Mouse (Mus musculus) T-helper 1 cell (primary cell): ENCODE results near the gene Irx1.

Source experiments
- in situ Hi-C: fragments of 300-600 bp; cut with MboI, MseI; formaldehyde crosslinking; loops from one replicate; pipeline ENCODE4 v1.15.1; 2025; ENCODE audit warnings: high pct_unique_total_duplicates

The Irx1 gene

DNA sequence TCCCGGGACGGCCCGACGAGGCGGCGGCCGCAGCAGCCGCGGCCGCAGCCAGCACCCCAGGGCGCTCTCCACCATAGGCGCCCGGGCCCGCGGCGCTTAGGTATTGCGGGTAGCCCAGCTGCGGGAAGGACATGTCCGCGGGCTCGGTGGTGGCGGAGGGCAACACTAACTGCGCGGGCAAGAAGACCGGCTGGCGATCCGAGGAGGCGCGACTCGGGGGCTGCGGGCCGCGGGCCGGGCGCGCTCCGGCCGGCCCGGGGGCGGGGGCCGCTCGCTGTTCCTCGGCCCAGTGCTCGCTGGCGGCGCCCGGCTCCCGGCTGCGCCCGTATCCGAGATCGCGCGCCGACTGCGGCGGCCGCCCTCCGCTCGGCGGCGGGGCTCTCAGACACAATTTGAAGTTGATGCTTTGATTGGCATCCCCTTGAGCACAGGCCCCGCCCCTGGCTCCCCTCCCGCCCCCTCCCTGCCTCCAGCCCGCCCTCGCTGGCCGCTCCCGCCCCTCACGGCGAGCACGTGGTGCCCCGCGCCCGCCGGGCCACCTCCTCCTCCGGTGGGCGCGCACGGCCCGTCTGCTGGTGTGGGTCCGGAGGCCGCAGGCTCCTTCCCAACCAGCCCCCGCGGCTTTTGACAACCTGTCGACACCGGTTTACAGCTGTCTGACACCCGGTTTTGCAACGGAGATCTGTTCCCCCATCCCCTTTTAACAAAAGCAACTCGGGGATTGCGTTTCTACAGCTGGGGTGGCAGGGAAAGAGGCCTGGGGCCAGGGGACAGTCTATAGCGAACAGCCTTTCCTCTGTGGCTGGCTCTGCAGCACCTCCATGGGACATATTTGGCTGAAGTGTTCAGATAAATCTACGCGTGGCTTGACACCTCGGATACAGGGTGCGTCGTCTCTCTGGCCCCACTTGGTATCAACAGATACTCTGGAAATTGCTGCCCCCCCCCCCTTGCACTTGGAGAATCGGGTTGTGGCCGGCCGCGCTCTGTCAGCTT is at the start of gene Irx1:
TSS of gene Irx1 (minus strand) at position 368 of the 996 bp plus-strand sequence.
- in situ Hi-C loops: loop anchor here (25.0 kb wide), 1 partner anchor 1299 kb away; the partner anchor contains the start of gene Irx4

DNA sequence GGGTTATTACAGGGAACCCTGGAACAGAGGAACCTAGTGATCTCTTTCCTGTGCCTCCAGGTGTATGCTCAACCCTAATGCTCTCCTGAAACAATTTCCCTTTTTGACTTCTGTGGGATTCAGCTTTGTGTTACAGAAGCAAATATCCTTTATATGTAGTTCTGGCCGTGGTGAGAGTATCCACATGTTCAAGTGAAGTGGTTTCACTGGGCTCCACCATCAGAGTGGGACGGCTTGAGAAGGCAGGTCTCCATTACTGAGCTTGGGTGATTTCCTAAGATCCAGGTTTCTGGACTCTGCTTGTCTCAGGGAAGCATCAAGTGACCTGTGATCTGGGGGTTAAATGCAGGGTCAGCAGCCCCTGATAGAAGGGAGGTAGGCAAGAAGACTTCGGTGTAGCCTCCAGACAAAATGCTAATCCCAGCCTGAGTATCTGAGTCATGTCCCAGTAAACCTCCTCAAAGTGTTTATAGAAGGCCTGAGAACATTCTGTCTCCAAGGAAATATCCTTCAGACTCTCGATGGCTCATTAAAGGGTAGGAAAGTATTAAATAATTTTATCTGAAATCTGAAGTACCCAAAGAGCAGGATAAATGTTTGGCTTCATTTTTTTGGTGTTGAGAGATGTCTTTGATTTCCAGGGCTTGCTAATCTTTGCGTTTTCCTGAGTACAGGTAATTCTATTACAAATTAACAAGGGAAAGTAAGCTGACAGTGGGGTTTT is 16.6 kb upstream of the Irx1 start:
- in situ Hi-C loops: no loop called here

DNA sequence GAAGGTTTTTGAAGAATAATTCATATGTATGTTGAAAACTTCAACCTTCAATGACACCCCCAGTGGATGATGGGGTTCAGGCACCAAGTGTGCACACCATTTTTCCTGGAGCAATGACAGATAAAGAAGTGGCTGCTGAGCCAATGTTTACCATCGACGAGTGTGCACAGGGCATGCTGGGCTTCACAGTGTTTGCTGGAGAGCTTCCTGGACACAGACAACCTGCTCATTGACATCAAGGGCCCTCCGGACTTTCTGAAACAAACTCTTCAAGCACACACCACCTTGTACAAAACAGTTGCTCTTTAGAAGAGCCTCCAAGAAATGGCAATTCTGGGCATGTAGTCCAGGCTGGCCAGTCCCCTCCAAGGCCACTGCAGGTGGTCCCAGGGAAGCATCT is 12.2 kb upstream of the Irx1 start:
- in situ Hi-C loops: no loop called here

DNA sequence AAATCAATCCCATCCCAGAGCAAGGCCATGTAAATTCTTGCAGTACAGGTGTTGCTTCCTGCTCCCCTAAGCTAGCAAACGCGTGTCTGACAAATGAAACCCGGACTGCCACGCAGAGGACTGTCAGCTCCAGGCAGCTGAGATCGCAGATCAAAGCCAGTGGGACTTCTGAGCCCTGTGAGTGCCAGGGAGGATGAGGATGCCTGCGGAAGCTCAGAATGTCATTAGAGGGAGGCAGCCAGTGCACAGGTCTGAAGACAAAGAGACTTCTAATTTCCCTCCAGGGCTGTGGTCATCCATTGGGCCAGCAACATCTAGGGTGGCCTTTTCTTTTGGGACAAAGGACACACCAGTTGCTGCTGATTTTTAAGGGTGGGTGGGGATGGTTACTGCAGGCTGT is 4.8 kb upstream of the Irx1 start:
- in situ Hi-C loops: loop anchor here (5.0 to 25.0 kb wide), 2 partner anchors 954 to 1294 kb away; partner anchors contain the start of gene Irx4

DNA sequence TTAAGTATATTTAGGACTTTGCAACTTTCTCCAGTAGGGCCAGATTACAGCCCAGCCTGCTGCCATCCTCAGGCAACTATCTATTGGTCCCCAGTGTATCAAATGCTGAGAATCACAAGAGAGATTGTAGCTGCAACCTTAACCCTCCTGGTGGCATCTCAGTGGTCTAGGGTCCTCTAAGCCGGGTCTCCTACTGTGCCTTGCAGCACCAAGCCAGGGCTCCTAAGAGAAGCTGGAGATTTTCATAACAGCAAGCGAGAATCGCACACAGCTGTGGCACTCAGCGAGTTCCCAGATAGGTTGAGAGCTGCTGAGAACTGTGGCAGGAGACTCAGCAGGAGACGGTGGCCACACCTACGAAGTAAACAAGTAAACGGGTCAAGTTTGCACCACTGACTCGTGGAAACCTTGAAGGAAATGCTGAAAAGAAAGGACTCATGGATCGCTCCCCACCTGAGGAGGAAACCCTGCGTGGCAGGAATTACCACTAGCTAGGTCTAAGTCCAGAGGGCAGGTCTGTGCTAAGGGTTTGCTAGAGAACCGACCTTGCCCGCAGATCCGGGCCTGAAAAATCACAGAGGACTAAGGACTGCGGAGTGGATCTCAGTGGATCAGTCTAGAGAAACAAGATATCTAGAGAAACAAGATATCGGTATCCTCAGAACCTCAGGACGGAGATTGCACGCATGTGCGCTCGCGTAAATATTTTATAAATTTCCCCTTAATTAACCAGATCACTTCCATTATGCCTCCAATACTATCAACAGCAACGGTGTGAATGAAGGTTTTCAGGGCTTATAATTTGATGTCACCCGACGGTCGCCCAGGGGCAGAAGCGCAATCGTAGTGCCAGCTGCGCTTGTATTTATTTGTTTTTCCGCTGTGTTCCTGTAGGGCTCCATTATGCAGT is 4.1 kb upstream of the Irx1 start:
- in situ Hi-C loops: loop anchor here (5.0 to 25.0 kb wide), 2 partner anchors 955 to 1295 kb away; partner anchors contain the start of gene Irx4

DNA sequence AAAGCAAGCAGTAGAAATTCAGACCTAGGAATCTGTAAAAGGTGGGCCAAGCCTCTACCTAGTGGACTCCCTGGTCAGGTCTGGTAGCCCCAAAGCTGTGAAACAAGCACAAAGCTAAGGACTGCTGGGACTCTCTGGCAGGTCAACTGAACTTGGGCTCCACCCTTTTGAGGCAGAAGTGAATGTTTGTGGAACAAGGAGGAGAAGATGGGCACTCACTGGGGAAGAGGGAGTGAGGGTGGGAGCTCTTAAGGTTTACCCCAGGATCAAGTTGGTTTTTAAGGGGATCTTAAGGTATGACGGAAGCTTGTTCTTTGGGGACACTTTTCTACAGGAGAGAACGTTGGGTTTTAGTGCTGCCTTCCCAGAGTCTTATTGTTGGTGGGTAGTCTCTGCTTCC is 3.1 kb upstream of the Irx1 start:
- in situ Hi-C loops: loop anchor here (5.0 to 25.0 kb wide), 2 partner anchors 956 to 1296 kb away; partner anchors contain the start of gene Irx4

DNA sequence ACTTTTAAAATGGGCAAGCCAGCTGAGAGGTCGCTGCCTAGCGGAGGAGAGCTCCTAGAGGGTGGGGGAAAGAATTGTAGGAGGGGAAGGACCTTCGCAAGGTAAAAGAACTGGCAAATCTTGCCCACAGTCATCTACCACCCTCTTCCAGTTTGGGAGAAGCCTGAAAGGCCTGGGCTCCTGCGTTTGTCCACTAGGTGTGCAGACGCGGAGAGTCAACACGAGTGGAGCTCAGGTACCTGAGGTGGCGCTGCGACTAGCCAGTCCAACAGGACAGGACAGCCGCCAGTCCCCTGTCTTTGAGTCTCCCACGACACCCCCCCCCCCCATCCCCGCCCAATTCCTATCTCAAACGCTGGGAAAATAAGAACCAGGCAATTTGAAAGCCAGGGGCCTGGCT is 843 bp upstream of the Irx1 start:
- in situ Hi-C loops: loop anchor here (25.0 kb wide), 1 partner anchor 1298 kb away; the partner anchor contains the start of gene Irx4

DNA sequence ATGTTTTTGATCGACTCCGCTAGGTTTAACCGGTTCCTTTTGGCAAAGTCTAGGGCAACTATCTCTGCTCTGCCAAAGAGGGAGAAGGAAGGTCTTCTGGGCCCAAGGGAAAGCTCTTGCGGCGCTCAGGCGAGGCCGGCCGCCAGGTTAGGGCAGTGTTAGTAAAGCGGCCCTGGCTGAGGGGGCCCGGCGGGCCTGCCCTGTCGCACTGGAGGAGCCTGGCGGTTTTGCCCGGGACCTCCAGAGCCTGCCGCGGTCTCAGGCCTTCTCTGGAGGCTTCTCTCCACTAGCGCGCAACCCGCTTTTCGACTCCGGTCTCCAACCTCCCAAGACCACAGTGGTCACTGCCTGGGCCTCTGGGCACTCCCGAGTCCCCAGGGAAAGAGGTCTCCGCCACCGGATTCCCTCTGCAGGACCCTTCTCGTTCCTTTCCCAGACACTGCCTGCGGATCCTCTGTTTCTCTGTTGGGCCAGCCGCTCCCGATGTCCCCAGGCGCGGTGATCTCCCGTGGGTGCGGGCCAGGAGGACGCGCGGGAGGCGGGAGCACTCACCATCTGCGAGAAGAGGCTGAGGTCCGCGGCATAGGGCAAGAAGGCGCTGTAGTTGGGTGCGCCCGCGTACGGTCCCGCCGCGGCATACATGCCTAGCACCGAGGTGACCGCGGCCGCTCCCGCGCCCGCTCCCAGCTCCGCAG is 715 bp downstream of the Irx1 start:
- in situ Hi-C loops: loop anchor here (25.0 kb wide), 1 partner anchor 1299 kb away; the partner anchor contains the start of gene Irx4

DNA sequence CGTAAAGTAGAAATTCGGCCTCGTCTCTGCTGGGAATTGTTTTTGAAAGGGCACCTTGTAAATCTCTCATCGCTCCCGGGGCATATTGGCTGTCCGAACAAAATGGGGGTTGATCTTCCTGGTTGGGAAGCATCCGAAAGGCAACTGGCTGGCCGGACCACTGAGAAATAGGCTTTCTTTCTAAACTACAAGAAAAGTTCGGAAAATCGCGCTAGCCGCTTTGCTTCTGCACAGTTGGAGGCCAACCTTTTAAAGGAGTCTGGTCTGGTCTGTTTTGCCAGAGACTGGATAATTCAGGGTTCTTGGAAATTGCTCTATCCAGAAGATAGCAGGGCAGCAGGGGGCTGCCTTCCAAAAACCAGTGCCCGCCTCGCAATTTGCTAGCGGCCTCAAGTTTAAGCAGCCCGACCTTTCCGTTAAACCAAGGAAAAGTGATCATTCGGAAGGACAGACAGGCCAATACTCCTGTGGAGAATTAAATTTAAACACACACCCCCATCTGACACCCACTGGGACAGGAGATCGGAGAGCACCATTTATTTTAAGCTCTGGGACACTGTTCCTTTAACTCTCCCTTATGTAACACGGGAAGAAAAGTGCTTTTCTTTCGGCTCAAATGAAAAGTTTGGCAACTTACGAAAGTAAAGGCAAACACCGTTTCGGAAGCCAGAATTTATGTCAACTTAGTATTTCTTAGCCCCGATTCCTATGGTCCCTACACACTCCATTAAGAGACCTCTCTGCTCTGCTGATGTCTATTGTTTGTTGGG is 1.4 kb downstream of the Irx1 start:
- in situ Hi-C loops: loop anchor here (25.0 kb wide), 1 partner anchor 1300 kb away; the partner anchor contains the start of gene Irx4

DNA sequence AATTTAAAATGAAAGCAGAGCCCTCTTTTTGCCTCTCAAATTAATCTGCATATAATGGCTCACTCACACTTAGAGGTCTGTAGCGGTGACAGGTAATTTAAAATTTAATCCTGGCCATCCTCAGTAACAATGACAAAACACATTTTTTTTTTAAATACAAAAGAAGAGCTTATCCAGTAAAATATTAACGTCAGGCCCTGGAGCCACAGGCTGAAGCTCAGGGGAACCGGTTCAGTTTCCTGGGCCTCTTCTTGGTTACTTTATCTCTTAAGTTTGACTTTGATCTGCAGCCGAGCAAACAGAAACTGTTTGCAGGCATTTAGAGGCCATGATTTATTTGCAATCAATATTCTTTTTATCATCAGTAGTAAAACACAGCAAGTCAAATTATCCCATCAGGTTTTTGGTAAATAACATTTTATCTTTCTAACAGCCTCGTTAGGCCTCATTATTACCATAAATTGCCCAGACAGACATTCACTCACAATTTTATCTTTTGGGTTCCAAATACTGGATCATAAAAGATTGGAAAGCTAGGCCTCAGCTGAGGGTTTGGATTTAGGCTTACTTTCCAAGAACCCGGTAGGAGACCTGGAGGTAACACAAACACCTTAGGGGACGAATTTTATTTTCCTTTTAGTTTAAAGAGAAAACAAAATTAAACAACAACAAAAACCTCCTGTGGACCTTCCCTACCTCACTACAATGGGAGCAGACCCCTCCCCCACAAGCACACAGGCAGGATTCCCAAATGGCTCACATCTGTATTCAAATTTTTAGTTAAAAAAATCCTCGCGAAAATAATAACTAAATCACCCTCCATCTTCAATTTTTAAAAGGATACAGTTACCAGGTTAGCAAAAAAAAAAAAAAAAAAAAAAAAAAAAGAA is 2.4 kb downstream of the Irx1 start:
- in situ Hi-C loops: loop anchor here (25.0 kb wide), 1 partner anchor 1301 kb away; the partner anchor contains the start of gene Irx4

DNA sequence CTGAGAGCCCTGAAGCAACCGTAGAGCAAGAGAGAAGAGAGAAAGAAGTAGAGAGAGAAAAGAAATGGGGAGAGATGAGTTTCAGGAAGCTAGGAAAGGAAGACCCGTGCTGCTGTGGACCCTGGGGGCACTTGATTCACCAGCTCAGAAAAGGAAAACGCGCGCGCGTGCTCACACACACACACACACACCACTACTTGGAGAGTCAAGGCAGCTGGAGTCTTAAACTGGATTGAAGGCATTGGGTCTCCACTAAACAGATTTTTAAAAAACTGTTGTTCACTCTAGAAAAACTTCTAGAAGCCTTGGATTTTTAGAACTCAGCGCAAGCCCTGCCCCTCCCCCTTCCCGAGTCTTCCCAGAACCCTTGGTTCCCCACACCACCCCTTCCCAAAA is 3.2 kb downstream of the Irx1 start:
- in situ Hi-C loops: loop anchor here (25.0 kb wide), 1 partner anchor 1302 kb away; the partner anchor contains the start of gene Irx4

DNA sequence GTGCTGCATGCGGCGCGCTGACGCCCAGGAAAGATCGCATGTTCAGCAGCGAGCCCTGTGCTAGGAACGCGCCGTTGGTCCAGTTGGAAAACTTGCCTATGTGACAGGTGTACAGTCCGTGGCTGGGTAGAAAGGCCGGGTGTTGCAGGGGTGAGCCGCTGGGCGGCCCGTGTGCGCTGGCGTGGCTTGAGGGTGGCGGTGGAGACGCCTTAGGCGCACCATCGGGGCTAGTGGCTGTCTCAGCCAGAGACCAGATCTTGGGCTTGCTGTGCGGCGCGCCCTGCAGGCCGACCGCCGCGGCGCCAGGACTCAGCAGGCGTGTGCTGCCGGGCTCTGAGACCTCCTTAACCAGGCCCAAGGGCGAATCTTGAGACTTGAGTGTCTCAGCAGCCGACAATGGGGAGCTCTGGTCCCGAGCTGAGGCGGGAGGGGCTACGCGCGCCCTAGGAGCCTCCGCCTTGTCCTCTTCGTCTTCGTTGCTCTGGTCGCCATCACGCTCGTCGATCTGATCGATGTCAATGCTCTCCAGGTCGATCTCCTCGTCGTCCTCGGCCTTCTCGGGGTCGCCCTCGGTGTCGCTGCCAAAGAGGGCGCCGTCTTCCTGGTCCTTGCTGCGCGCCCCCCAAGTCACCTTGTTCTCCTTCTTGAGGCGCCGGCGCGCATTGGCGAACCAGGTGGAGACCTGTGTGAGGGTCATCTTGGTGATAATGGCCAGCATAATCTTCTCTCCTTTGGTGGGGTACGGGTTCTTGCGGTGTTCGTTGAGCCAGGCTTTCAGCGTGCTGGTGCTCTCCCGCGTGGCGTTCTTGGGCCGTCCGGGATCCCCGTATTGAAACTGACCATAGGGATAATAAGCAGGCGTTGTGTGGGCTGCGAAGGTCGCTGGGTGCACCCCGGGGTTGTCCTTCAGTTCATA is 3.9 kb downstream of the Irx1 start:
- in situ Hi-C loops: loop anchor here (10.0 to 25.0 kb wide), 2 partner anchors 665 to 1303 kb away; partner anchors contain the start of genes Irx2 and Irx4

DNA sequence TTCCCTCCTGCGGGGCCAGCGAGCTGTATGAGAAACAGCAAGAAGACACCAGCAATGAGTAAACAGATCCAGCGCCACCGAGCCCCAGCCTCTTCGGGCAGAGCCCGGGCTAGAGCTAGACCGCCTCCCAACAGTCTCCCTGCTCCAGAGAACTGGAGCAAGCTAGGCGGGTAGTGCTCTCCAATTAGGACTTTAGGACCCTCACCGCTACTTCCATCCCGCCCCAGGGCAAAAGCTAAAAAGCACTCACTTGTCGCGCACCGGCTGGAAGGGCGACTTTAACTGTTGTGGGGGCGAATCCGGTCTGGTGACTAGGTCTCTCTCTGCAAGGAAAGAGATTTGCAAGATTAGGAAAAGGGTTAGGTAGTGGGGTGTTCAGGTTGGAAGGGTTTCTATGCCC is 4.9 kb downstream of the Irx1 start:
- in situ Hi-C loops: loop anchor here (10.0 to 25.0 kb wide), 2 partner anchors 666 to 1304 kb away; partner anchors contain the start of genes Irx2 and Irx4

DNA sequence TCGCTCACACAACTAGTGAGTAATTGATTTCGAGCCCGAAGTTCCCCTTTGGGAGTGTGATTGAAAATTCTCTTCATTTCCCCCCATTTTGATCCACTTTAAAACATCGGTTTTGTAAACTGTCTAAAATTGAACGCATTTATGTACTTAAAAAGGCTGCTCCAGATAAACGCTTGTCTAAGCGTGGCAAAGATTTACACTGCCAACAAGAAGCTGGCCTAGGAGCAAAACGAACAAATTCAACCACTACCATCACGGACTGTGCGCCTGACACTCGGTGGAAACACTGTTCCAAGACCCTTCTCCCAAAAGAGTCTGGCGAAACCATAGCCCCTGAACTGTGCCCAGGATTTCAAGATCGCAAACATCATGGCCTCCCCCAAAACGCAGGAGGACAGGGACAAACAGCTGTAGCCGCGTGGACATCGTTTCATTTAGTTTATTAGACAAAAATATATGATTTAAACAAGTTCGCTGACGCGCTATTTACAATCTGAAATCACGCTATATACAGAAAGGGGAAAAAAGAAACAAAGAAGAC is 5.6 kb downstream of the Irx1 start:
- in situ Hi-C loops: loop anchor here (10.0 to 25.0 kb wide), 2 partner anchors 667 to 1304 kb away; partner anchors contain the start of genes Irx2 and Irx4

DNA sequence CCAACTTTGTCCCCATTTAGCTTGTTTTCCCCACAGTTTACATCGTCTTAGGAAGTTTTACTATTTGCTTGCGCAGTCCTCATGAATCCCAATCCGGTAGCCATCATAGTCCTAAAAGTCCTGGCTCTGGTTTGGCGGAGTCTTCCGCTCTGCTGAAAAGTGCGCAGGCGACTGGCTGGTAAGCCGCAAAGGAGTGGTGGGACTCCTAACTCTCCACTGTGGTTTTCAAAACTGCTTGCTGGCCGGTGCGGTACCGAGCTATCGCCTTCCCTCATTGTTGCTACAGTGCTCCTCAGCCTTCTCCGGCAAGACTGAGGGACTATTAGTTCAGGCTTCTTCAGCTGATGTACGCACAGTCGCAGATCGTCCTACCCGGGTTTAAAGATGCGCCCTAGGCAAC is 6.4 kb downstream of the Irx1 start:
- in situ Hi-C loops: loop anchor here (10.0 to 25.0 kb wide), 2 partner anchors 668 to 1305 kb away; partner anchors contain the start of genes Irx2 and Irx4

DNA sequence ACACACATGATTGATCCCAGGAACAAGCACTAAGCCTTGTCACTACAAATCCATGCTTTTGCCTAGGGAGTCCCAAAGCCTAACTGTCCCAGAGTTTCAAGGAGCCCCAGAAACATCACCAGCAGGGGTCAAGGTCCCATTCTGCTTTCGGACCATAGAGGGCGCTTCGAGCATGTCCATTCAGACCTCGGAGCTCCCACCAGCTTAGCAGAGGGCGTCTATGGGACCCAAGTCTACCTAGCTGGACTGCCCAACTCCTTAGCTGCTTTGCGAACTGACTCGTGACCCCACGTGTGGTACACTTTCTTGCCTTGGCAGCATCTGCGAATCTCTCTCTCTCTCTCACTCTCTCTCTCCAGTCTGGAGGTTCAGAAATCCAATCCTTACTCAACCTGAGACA is 7.0 kb downstream of the Irx1 start:
- in situ Hi-C loops: loop anchor here (10.0 to 25.0 kb wide), 2 partner anchors 668 to 1306 kb away; partner anchors contain the start of genes Irx2 and Irx4
